Mouse (Mus musculus) cerebellum, postnatal 14 days (tissue): ENCODE measurements around the gene Cd300ld5.
"Not testable (repeated sequence)": the region's sequence is repeated elsewhere in the genome, so short reads cannot be mapped to it uniquely, and the experiment has no call there.

Experiments
- DNase-seq, 2 experiments: peaks; one replicate each; pipeline ENCODE4 v3.0.0; 2021; ENCODE audit warnings: mixed read lengths in 2 of 2

Gene Cd300ld5

DNA sequence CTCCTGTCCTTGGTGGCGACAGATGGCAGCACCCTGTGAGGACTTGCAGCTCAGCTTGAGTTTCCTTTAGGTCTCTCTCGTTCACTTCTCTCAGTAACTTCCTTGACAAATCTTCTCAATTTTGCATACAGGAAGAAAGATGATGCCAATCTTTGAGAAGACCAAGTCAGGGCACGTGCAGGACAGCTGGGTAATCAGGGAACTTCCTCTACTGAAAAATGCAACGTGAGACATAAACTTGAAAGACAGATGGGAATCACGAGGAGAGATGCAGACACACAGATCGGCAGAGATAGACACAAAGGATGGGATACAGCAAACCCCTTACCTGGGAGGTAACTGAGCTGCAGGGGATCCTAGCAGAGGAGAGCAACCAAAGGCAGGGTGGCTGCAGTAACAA lies at the start of gene Cd300ld5:
Cd300ld5 (minus strand) TSS at position 101 of the 400 bp plus-strand sequence.
- DNase-seq = not testable (repeated sequence)

DNA sequence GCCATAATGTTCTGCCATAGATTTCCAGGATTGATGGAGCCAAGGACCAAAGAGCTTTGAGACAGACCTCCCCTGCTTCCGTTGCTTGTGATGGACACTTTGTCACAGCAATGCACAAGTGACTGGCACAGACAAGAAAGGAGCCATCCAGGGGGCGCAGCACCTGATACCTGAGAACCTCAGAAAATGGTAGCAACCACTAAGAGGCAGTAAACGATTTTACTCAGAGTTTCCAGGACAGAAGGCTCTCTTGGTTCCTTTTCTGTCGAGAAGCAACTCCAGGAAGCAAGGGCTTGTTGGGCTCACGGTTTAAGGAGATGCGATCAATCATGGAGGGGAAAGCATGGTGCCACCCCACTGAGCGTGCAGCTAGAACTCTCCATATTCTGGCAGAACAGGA lies 48.6 kb upstream of the Cd300ld5 start:
- no peak for DNase-seq

DNA sequence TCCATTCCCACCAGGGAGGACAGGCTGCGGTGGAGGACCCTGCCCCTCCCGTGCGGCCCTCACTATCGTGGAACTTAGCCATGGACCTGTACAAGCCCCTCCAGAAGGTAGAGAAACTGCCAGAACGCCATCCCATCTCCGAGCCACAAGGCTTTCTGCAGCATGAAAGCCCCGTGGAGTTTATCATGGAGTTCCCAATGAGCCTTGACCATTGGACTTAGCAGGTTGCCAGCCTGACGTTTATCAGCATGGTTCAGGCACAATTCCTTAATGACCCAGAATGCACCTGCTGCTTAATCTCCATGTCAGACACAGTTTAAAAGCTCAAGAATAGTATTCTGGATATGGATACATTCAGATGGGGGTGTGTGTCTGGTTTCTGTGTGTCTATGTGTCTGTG lies 47.5 kb upstream of the Cd300ld5 start:
- DNase-seq = no peak

DNA sequence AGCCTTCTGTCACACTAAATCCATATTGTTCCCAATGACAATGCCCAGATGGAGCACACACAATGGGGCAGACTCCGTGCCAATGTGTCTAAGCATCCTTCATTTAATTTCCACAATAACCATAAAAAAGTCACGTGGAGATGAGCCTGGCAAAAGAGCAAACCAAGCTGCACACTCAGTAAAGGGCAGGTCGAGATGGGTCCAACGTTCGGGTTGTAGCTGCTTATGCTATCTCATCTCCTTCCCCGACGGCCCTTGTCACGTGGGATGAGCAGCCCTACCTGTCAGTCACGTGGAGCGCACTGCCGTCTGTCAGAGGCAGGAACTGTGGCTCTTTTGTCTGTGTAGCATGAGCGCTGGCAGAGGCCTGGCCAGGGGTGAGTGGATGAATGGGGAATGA lies 47.0 kb upstream of the Cd300ld5 start:
- peak; percentile 19 to 22 for DNase-seq

DNA sequence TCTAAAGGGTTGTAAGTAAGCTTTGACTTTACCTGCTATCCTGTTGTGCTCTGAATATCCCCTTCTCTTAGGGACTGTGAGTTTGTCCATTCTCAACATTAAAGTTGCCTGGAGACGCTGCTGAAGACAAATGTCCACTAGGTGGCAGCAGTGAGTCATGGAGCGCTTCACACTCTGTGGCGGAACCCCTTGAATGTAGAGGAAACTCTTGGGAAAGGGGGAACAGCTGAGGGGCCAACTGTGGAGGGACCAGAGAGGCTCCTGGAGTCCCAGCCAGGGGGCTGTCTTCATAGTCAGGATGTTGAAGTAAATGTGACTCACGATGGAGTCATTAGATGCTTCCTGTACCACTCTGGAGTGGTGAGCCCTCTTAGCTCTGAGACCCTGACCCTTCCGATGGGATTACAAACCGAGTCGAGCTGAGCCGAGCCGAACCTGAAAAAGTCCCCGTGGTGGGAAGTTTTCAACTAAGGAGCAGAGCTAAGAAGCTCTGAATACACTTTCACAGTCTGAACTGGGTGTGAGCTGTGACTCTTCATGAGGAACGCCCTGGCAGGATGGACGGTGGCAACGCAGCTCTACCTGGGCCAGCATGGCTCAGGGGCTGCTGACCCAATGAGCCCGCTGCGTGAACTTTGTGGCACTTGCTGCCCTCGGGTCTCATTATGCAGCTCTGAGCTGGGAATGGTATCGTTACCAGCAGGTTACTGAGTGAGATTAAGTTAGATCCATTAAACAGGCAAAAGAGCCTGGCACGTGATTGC lies 46.0 kb upstream of the Cd300ld5 start:
- DNase-seq = peak; percentile 92 to 94

DNA sequence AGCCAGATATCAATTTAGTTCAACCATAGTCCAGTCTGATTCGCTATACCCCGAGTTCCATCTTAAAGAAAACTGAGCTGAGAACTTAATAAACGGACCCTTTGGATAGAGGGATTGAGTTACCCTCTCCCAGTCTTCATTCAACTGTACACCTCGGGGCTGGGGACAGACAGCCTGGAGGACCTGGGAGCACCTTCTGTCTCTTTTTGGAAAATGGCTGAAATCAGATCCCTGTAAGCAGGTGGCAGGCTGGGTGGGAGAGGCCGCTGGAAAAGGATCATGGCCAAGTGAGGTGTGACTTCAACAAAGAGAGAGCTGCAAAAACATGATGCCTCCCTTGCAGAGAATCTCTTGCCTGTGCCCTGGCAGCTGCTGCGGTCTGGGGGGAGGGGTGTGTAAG lies 44.6 kb upstream of the Cd300ld5 start:
- peak; percentile 16 to 34 for DNase-seq

DNA sequence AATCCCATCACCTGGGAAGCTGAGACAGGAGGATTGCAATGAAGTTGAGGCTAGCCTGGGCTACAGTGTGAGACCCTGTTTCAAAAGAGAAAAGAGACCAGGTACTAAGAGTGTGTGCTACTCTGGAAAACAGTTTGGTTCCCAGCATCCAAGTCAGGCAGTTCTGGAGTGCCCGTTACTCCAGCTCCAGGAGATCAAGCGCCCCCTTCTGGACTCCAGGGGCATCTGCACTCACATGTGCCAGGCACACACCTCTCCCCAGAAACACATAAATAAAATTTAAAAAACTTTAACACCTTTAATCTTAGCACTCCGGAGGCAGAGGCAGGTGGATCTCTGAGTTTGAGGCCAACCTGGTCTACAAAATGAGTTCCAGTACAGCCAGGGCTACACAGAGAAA lies 43.8 kb upstream of the Cd300ld5 start:
- DNase-seq = no peak

DNA sequence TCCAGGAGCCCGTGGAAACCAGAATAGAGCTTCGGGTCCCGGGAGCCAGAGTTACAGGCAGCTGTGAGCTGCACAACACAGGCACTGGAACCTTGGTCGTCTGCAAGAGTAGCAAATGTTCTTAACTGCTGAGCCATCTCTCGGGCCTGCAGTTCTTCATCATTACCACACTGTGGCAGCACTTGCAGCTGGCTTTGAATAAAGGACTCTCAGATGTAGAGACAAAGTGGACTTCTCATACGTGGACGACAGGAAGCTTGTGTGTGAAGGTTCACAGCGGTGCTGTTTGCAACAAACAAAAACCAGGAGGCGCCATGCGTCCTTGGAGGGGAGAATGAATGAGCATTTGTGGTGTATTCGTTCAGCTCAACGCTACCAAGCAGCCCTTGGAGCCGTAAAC lies 43.3 kb upstream of the Cd300ld5 start:
- peak; percentile 73 to 81 for DNase-seq

DNA sequence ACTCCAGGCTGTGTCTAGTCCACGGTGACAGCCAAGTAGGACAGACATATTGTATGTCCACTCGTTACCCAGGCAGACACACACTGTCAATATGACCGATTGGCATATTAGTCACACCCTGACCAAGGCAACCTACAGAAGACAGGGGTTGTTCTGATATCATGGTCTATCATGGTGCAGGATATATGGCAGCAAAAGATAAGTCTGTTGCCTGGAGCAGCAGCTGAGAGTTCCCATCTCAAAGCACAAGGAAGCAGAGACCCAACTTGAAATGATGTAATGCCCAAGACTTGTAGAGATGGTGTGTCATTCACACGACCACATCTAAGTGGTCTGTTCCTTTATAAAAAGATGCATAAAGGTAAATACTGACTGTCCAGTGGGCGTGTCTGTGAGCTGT lies 41.1 kb upstream of the Cd300ld5 start:
- DNase-seq = no peak

DNA sequence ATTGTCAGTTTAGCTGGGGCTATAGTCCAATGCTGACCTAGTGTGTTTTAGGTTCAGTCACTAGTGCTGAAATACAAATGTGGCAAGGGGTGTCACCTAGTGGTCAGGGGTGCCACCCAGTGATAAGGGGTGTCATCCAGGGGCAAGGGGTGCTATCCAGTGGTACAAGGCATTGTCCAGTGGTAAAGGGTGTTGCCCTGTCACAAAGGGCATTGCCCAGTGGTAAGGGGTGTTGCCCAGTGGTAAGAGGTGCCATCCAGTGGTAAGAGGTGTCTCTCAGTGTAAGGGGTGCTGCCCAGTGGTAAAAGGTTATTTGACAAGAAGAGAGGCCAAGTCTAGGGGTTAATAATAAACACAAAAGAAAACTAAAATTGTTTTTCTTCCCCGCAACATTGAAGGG lies 39.9 kb upstream of the Cd300ld5 start:
- no peak for DNase-seq

DNA sequence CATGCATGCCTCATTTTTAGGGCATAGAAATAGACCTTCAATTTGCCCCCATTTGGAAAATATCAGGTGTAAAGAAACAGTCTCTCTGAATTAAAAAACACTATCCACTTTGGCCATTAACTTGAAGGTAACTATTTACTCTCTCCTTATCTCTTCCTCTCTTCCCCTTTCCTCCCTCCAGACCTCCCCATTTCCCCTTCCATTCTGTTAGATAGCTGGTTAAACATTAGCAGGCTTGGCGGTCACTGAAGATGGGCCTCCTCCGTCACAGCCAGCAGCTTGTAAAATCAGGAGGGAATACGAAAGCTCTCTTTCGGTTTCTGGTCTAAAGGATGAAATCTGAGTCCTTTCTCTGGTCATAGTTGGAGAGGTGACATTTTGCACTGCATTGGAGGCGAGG lies 38.3 kb upstream of the Cd300ld5 start:
- DNase-seq = no peak

DNA sequence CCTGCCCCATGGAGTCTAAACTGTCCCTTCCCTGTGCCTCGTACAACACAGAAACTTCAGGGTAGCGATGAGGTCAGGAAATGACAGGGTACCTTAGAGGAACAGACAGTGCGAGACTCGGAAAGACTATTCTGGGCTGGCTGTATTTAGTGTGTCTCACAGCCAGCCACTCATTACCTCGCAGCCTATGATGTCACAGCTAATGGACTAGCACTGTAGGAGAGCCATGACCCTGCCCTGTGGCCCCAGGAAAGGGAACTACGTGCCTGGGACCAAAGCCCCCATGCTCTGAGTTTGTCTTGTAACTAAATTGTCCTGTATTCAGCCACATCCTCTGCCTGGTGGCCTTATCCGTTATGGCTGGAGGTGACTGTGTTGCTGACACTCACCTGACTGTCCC lies 37.8 kb upstream of the Cd300ld5 start:
- no peak for DNase-seq

DNA sequence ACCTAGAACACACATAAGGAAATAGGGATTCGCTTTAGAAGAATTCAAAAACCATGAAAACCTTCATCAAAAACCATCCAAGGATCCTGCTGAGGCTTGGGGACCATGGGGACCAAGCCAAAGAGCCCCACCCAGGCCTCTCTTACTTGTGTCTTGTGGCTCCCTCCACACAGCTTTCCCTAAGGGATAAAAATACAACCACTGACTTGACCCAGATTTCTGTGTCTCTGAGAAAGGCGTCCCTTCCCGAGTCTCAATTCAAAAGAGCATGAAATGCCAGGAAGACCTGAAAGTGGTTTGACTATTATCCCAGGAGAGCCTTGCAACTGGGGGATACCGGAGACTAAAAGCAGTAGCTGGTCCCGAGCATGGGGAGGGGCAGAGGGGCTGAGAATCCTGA lies 35.4 kb upstream of the Cd300ld5 start:
- no peak for DNase-seq

DNA sequence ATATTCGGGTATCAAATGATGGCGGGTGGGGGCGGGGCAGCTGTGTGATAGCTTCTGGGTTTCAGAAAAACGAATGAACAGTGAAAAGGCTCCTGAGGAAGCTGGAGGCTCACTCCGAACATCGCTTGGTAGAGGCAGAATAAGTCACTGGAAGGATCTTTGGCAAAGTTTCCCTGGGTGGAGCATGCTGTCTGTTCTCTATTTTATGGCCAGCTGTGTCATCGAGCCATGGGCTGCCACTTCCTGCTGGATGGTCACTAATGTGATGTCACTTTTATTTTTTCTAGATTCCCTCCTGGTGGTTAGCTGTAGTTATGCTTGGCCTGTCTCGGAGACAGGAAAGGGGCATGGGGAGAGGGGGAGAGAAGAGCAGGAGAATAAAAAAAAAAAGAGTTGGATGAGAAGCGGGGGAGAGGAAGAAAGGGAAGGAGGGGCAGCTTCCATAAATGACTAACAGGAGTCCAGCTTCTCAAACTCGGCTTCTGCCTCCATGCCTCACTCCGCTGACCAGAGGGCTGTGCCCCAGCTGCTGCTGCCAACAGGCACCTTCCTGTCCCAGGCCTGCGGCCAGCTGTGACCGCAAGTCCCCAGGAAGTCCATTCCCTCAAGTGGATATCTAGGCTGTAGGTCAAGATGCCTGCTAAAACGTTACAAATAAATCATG lies 34.2 kb upstream of the Cd300ld5 start:
- DNase-seq = no peak

DNA sequence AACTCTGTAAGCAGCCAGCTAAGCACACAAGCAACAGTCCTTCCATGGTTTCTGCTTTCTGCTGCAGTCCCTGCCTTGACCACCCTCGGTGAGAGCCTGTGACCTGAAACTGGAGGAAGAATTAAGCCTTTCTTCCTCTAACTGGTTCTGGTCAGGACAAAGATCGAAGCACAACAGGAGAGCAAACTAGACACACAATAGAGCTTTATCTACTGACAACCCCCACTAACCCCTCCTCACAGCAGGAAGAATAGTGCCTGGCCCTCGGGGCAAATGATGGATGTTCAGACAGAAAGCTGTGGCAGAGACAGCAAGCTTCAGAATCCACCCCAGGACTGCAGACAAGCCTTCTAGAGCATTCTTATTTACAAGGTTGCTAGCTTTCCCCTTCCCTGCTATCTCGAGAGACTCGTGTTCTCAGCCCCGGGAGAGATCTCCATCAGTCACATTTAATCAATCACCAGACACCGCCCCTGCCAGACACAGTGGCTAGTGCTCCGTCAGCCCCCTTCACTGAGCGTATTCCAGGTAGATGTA lies 33.5 kb upstream of the Cd300ld5 start:
- DNase-seq = peak; percentile 48 to 56

DNA sequence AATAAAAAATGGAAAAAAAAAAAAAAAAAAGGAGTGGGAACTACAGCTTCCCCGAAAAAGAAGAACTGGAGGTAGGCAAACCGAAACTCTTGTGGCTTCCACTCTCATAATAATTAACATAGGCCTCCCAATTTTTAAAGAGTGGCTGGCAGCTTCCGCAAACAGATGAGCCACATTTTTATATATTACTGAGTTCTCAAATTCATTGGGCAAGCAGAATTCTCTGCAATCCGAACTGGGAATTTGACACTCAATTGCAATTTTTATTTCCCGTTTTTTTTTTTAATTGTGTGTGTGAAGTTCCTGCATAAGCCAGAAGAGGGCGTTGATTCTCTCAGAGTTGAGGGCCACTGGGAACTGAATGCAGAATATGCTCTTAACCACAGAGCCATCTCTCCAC lies 29.2 kb upstream of the Cd300ld5 start:
- DNase-seq = no peak

DNA sequence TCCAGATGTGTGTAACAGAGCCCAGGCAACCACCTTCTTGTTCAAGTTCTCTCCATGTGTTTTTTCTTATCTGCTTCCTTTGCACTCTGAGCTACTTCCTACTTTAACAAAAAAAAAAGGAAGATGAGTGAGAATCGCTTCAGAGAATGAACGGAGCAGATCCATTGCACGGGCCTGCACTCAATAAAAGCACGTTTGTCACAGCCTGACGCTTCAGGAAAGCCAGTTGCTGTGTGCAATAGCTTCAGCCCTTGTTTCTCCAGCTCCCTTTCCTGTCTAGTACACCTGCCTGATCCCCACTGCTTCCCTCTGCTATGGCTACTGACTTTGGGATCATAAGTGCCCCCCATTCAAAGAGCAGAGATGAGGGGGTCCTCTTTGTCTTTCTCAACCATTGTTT lies 24.5 kb upstream of the Cd300ld5 start, which contains the start of gene Cd300e:
Cd300e (minus strand) TSS at position 101 of the 400 bp plus-strand sequence.
- no peak for DNase-seq

DNA sequence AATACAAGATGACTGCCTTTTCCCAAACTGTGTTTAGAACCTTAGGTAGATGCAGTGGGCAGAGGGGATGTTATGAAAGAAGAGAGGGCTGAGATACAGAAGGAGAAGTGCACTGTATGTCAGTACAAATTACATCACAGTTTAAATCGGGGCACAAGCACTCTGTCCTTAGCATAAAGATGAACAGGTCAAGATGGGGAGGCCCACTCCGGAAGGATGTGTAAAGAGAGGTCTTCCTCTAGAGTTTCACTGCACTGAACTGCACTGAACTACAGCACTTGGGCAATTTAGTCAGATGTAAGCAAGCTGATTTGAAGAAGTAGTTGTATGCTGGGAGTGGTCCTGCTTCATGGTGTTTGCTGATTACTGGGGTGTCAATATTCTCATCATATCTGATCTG lies 22.2 kb upstream of the Cd300ld5 start:
- no peak for DNase-seq

DNA sequence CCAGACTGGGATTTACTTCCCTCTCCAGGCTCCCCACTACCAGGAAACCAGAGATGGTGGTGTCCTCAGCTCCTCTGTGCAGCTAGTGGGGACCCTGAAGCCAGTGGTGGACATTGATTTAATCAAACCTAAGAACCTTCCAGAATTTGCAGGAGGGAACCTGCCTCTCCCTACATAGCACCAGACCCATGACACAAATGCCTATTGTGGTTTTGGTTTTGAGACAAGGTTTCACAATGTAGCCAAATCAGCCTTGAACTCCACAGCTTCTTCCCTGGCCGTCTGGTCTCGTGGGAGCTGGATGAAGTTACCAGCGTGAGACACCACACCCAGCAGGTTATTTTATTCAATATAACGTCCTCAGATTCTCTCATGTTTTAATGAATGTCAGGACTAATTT lies 21.1 kb upstream of the Cd300ld5 start:
- no peak for DNase-seq

DNA sequence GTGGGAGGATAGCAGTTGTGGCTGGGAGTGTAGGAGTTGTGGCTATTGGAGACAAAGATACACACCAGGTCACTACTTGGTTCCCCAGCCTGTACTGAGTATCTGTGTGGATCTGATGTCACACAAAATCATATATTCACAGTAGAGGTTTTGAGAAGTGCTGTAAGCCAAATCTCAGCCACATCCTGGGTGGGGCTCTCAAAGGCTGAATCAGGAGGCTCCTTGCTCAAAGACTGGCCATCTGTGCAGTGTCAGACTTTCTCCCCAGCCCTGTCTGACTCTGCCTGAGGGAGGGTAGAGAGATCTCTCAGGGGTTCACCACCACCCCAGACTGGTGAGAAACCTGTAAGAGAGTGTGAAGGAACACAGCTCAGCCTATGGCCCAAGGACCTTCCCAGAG lies 17.0 kb upstream of the Cd300ld5 start:
- DNase-seq = no peak

DNA sequence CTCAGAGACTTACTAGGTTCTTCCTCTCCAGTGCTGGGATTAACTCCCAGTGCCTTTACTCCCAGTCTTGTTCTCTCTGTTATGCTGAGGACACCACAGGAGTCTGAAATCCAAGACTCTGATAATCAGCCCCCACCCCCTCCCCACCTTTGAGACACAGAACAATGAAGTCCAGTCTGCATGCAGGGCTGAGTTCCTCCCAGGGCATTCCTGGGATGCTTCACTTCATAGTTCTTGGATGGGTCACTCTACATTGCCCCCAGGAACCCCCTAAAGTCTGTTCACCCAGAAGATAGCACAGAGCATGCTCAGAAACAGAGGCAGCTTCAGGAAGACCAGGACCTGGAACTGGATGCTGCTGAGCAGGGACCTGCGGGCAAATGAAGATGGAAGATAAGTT lies 15.4 kb upstream of the Cd300ld5 start:
- no peak for DNase-seq

DNA sequence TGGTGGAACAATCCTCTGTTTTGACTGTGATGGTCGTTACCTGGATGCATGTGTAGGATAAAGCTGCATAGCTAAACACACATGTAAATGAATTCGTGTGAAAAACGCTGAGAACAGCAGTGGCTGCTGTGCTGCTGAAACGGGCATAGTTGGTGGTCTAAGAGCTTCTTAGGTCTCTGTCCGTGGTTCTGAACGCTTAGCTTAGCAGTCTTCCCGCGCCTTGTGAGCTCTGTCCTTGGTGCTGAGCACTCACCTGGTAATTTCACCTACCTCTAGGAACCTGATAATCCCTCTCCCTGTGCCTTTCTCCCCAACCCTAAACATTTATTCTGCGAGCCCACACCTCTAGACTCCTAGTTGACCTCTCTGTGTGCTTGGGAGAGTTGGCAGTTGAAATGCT lies 14.6 kb upstream of the Cd300ld5 start:
- no peak for DNase-seq

DNA sequence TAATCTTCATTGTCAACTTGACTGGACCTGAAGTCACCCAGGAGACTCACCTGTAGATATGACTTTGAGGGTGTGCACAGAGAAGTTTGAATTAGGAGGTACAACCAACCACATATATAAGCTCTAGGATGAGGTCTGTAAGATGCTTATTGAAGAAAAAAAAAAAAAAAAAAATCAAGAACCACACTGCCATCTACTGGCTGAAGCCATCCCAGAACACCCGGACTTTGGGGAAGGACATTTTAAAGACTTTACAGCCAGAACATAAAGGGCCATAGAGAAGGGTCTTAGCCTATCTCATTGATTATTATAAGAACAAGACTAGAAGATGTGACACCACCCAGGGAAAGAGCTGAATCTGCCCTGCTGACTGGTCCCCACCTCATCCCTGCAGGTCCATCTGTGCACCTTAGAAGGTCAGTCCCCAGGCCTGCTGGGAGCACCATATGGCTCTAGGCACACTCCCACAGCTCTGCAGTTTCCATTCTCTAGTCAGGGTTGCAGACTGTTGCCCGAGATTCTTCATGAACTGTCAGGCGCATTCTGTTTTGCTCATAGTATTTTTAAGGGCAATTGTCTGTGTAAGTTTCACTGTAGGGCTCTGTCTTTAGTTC lies 11.8 kb upstream of the Cd300ld5 start:
- DNase-seq = peak; percentile 89 to 95

DNA sequence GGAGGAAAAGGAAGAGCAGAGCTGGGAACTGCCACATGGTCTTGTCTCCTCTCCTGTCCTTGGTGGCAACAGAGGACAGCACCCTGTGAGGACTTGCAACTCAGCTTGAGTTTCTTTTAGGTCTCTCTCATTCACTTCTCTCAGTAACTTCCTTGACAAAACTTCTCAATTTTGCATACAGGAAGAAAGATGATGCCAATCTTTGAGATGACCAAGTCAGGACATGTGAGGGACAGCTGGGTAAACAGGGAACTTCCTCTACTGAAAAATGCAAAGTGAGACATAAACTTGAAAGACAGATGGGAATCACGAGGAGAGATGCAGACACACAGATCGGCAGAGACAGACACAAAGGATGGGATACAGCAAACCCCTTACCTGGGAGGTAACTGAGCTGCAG lies 10.7 kb upstream of the Cd300ld5 start, which contains the start of gene Cd300ld3:
Cd300ld3 (minus strand) TSS at position 151 of the 400 bp plus-strand sequence.
- DNase-seq = no peak
